Mouse (Mus musculus) cerebellum, adult 11-12 months (tissue): ENCODE measurements around the gene Ube2m.
"Not testable (repeated sequence)": the region's sequence is repeated elsewhere in the genome, so short reads cannot be mapped to it uniquely, and the experiment has no call there.

Source experiments
- DNase-seq: peaks from one replicate; pipeline ENCODE4 v3.0.0; 2022

The Ube2m gene

GRCm38 (mm10) chr7:13037901-13038555 is at the start of gene Ube2m:
TSS of gene Ube2m (minus strand) at chr7:13038275.
- peak; percentile 98 for DNase-seq

GRCm38 (mm10) chr7:13072293-13072692 is 34.2 kb upstream of the Ube2m start:
- DNase-seq, result no peak

GRCm38 (mm10) chr7:13063399-13063798 is 25.3 kb upstream of the Ube2m start:
- not testable (repeated sequence) for DNase-seq

GRCm38 (mm10) chr7:13059536-13059935 is 21.5 kb upstream of the Ube2m start:
- DNase-seq, result no peak

- DNase-seq, result no peak
These were observed 19.0 kb upstream of the Ube2m start for GRCm38 (mm10) chr7:13056913-13057700.

GRCm38 (mm10) chr7:13054287-13055010 is 16.4 kb upstream of the Ube2m start, which contains the start of gene Mzf1:
TSS of gene Mzf1 (minus strand) at chr7:13054764.
- peak; percentile 98 for DNase-seq

- DNase-seq, result no peak
These were observed 15.8 kb upstream of the Ube2m start for GRCm38 (mm10) chr7:13053961-13054286.

- DNase-seq, result peak; percentile 55
These were observed 15.4 kb upstream of the Ube2m start for GRCm38 (mm10) chr7:13053501-13053900.

- peak; percentile 64 for DNase-seq
These were observed 14.9 kb upstream of the Ube2m start for GRCm38 (mm10) chr7:13053001-13053400.

GRCm38 (mm10) chr7:13046084-13046483 is 8.0 kb upstream of the Ube2m start:
- DNase-seq, result peak; percentile 60

- no peak for DNase-seq
These were observed 6.2 kb upstream of the Ube2m start for GRCm38 (mm10) chr7:13044254-13044625.

- DNase-seq, result peak; percentile 85
These were observed 5.6 kb upstream of the Ube2m start for GRCm38 (mm10) chr7:13043445-13044253.

- no peak for DNase-seq
These were observed 5.0 kb upstream of the Ube2m start for GRCm38 (mm10) chr7:13043120-13043444.

GRCm38 (mm10) chr7:13042511-13042910 is 4.4 kb upstream of the Ube2m start:
- DNase-seq, result no peak

GRCm38 (mm10) chr7:13041256-13041655 is 3.2 kb upstream of the Ube2m start:
- DNase-seq, result peak; percentile 41

- DNase-seq, result no peak
These were observed 1.1 kb upstream of the Ube2m start for GRCm38 (mm10) chr7:13039181-13039580.

- no peak for DNase-seq
These were observed 620 bp upstream of the Ube2m start for GRCm38 (mm10) chr7:13038621-13039169.

- peak; percentile 76 for DNase-seq
These were observed 709 bp downstream of the Ube2m start for GRCm38 (mm10) chr7:13037366-13037765.

- DNase-seq, result no peak
These were observed 1.3 kb downstream of the Ube2m start for GRCm38 (mm10) chr7:13036806-13037205.

GRCm38 (mm10) chr7:13035211-13035855 is 2.7 kb downstream of the Ube2m start:
- DNase-seq, result peak; percentile 77

- peak; percentile 98 for DNase-seq
These were observed 3.7 kb downstream of the Ube2m start, which contains the start of gene Chmp2a for GRCm38 (mm10) chr7:13034148-13034977. TSS of gene Chmp2a (minus strand) at chr7:13034807.
